Mouse (Mus musculus) G1E-ER4 (cell line): Measurements from ENCODE around the gene Tnik. TPM values are rescaled to one million over a fixed set of nuclear protein-coding genes. Genes with fewer than 3 reads are reported as not detected.

ENCODE experiments used
- GATA1 ChIP-seq: IDR thresholded peaks from one replicate; pipeline ENCODE4 v1.8.0; 2012; ENCODE audit warnings: low read length, inconsistent platforms
- polyA plus RNA-seq: library from polyadenylated mRNA; stranded (reverse); fragments of >175 nt; gene quantifications from 2 replicates; pipeline ENCODE4 v1.2.3, GENCODE M21; 2012

The Tnik gene
- polyA plus RNA-seq, 1 experiment = 1.2 TPM

- no peak for TF ChIP-seq GATA1
Observed at GRCm38 (mm10) chr3:28612330-28612729, 349.3 kb downstream of the Tnik start.

GRCm38 (mm10) chr3:28616386-28616785 is 353.4 kb downstream of the Tnik start:
- no peak for TF ChIP-seq GATA1

GRCm38 (mm10) chr3:28617008-28617627 is 354.1 kb downstream of the Tnik start:
- no peak for TF ChIP-seq GATA1

- TF ChIP-seq GATA1 = no peak
Observed at GRCm38 (mm10) chr3:28621792-28622191, 358.8 kb downstream of the Tnik start.

GRCm38 (mm10) chr3:28626816-28627215 is 363.8 kb downstream of the Tnik start:
- TF ChIP-seq GATA1 = no peak

- no peak for TF ChIP-seq GATA1
Observed at GRCm38 (mm10) chr3:28636778-28637177, 373.8 kb downstream of the Tnik start.

GRCm38 (mm10) chr3:28638957-28639356 is 375.9 kb downstream of the Tnik start:
- no peak for TF ChIP-seq GATA1

GRCm38 (mm10) chr3:28643252-28643947 is 380.4 kb downstream of the Tnik start:
- TF ChIP-seq GATA1 = no peak

- TF ChIP-seq GATA1 = no peak
Observed at GRCm38 (mm10) chr3:28652574-28652973, 389.6 kb downstream of the Tnik start.

- TF ChIP-seq GATA1 = no peak
Observed at GRCm38 (mm10) chr3:28653043-28653442, 390.0 kb downstream of the Tnik start.

GRCm38 (mm10) chr3:28654740-28655139 is 391.7 kb downstream of the Tnik start:
- TF ChIP-seq GATA1 = no peak

GRCm38 (mm10) chr3:28658349-28658748 is 395.3 kb downstream of the Tnik start:
- TF ChIP-seq GATA1 = no peak

GRCm38 (mm10) chr3:28680851-28681250 is 417.8 kb downstream of the Tnik start:
- no peak for TF ChIP-seq GATA1

- TF ChIP-seq GATA1 = no peak
Observed at GRCm38 (mm10) chr3:28681866-28682265, 418.9 kb downstream of the Tnik start.

- TF ChIP-seq GATA1 = no peak
Observed at GRCm38 (mm10) chr3:28682411-28682810, 419.4 kb downstream of the Tnik start.

GRCm38 (mm10) chr3:28685510-28685909 is 422.5 kb downstream of the Tnik start:
- no peak for TF ChIP-seq GATA1

- TF ChIP-seq GATA1 = no peak
Observed at GRCm38 (mm10) chr3:28694811-28695210, 431.8 kb downstream of the Tnik start.

- no peak for TF ChIP-seq GATA1
Observed at GRCm38 (mm10) chr3:28695608-28696007, 432.6 kb downstream of the Tnik start.
